Mouse (Mus musculus) gastrocnemius, postnatal 4 days (tissue): ENCODE results near the gene Gse1. TPM values are rescaled to one million over a fixed set of nuclear protein-coding genes. Genes with fewer than 3 reads are reported as not detected.

Experiments
- DNase-seq, 2 experiments: peaks; one replicate each; pipeline ENCODE4 v3.0.0; 2021 to 2022; ENCODE audit warnings: low spot score in 2 of 2, mixed read lengths in 2 of 2
- total RNA-seq, 2 experiments: library from RNA; stranded (reverse); gene quantifications; 2 replicates each; pipeline ENCODE4 v1.2.3; 2021

Gse1 gene
- total RNA-seq, 2 experiments from 2014 or later, result 45.9 to 48.7 TPM

DNA sequence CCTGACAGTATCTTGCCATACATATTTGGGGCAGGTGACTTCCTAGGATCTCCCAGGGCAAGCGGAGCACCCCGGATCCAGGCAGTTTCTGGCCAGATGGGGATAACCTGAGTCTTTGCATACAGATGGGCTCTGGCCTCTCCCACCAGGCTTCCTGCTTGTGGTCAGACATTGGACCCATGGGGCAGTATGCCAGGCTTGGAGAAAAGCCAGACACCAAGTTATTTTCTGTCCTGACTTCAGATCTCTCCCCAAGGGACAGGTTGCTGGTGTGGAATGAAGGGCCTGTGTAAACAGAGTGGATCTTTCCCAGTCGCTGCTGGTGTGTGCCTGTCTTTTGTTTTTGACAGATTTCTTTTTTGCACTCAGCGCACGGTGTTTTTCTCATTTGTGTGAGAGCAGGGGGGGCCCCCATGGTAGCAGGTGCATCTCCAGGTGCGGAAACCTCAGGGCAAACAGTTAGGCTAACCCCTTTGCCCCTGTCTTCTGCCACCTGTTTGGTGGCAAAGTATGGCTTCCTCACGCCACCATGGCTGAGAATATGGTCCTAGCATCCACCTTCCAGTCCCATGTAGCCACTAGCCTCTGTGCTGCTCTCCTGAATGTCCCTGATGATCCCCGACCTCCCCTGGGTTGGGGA lies 315.3 kb downstream of the Gse1 start:
- DNase-seq, result no peak

DNA sequence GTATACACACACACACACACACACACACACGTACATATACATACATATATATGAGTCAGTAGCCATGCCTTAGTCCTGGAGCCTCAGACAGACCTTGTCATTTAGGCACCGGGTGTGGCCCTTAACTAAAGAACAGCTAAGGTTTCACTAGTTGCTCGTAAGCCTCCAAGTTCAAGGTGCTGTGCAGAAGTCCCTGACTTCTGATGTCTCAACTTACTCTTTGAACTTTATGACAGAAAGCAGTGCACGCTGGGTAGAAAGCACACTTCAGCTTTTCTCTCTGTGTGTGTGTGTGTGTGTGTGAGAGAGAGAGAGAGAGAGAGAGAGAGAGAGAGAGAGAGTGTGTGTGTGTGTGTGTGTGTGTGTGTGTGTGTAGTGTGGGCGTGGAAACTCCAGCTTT lies 315.9 kb downstream of the Gse1 start:
- no peak for DNase-seq

DNA sequence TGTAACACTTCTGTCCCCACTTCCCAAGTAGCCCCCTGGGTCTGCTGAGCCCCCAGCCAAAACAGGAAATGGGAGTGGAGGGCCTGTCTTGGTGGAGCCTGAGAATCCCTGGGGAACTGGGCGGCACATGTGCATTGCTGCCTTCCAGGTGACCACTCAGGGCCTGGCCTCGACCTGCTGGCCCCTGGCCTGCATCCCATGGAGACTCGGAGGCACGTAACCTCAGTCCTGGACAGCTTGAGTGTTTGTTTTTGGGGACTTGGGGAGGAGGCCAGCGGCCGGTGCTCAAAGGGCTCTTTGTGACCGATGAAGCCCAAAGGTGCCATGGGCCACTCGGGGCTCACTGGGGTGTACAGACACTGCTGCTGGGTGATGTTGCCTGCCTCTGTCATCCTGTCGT lies 319.3 kb downstream of the Gse1 start:
- no peak for DNase-seq

DNA sequence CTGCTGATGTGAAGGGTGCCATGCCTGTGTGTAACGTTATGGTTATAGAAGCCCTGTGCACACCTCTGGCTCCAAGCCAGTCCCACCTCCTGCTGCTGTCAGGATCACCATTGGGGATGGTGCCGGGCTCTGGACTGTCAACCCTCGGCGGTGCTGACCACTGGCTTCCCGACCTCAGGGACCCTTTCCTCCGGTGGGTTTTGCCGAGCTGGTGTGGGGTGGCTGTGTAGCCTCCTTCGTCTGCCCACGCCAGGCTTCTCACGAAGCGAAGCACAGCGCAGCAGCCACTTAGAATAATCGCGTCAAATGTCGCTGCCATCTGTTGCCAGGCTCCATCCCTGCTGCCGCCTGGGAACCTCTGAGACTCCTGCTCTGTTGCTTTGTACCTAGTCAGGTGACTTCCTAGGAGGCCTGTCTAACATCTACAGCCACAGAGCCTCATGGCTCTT lies 320.1 kb downstream of the Gse1 start:
- DNase-seq, result no peak

DNA sequence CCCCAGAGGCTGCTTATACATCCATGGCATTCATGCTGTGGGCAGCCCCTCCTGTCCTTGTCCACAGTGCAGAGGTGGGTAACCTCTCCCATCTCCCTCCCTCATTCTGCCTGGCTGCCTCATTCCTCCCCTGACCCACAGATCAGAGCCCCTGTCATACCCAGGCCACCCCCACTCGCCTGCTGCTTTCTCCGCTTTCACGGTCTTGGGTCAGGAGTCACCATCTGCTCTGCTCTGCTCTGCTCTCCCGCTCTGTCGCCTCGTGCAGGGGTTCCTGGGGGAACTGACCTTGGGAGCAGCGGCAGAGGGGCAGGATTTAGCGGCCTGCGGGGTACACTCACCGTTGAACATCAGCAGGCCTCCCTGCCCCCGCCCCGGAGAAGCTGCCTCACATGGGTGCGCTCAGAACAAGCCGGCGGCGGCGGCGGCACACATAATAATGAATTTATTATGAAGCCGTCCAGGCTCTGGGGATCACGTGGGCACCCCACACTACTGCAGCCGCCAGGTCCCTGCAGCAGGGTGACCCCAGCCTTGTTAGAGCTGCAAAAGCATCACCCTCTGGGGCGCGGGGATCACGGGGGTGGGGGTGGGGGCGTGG lies 321.2 kb downstream of the Gse1 start:
- no peak for DNase-seq

DNA sequence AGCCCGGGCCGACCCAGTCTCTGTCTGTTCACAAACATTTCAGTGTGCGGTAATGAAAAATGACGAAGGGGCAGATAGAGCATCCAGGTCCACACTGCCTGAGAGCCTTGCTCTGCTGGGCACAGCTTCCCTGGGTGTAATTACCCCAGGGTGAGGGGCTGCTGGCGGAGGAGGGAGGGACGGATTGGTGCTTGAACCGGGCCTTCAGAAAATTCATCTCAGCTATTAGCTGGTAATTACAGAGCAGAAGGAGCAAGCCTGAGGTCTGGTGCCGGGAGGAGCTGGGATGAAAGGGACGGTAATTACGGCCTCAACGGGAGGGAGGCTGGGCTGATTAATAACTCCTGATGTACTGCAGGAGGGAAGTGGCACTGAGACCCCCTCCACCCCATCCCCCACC lies 321.7 kb downstream of the Gse1 start:
- DNase-seq, result no peak

DNA sequence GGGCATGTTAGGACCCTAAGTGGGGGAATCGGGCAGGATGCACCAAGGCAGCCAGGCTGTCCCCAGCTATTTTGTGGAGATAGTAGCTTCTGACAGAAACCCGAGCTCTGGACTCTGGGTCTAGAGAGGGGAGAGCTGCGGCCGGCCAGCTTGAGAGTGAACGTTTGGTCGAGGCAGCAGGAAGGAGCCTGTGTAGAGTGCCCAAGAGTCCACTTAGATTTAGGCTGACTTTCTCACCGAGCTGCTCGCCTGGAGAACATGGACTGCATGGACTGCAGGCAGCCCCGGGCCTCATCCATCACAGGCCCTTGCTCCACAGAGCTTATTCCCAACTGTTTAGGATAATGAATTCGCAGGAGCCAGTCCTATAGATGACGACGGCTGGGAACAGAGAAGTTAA lies 322.2 kb downstream of the Gse1 start:
- DNase-seq, result no peak

DNA sequence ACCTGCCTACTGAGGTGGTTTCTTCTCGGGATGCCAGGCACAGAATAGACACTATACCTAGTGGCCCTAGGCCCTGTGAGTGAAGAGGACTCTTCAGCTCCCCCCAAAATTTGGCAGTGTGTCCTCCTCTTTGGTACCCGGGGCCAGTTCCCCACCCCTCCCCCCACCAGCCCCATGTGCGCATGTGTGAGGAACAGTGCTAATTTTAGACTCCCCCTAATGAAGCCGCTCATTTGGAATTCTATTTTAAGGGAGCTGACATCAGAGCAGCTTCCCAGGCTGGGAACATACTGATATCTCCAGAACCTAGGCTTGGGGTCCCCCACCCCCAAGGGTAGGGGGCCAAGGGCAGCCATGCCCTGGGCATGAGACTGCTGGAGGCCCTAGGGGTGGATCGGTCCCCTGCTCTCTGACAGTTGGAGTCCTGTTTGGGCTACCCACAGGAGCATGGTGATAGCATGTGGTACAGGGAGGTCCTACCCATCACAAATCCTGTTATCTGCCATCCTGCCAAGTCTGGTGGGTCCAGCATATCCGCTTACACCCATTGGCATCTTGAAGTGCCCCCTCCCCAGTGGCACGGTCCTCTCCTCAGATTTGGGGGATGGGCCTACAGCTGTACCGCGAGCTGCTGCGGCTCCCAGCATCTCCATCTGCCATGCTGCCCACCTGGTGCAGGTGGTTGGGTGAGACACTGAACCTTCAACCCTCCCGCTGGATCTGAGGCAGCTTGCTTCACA lies 322.9 kb downstream of the Gse1 start:
- DNase-seq, result no peak

DNA sequence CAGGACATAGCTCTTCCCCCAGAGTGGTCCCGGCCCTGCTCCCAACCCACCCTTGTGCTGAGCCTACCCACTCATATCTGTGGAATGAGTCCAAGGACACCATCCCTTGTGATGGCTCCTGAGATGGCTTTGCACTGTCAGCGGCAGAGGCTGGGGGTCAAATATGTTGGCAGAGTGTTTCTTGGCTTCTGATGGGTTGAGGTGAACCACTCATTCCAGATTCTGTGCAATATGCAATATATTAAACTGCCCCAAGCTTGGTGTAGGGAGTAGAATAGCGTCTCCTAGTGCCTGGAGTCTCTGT lies 323.4 kb downstream of the Gse1 start:
- no peak for DNase-seq

DNA sequence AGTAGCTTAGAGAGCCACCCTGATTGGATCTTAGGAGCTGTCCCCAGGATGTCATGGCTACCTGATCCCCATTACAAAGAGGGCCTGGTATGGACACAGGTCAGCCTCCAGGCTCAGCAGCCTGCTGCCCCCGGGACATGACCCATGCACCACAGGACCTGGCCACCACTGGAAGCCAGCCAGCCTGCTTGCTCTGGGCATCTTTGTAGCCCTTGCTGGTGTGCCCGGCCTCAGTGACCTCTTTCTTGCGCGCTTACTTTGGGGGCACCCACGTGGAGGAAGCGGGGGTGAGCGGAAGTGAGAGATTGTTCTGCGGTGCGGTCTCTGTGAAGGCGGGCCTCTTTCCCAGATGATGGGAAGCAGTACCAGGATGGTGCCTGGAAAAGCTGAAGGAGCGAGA lies 324.3 kb downstream of the Gse1 start:
- DNase-seq, result no peak

DNA sequence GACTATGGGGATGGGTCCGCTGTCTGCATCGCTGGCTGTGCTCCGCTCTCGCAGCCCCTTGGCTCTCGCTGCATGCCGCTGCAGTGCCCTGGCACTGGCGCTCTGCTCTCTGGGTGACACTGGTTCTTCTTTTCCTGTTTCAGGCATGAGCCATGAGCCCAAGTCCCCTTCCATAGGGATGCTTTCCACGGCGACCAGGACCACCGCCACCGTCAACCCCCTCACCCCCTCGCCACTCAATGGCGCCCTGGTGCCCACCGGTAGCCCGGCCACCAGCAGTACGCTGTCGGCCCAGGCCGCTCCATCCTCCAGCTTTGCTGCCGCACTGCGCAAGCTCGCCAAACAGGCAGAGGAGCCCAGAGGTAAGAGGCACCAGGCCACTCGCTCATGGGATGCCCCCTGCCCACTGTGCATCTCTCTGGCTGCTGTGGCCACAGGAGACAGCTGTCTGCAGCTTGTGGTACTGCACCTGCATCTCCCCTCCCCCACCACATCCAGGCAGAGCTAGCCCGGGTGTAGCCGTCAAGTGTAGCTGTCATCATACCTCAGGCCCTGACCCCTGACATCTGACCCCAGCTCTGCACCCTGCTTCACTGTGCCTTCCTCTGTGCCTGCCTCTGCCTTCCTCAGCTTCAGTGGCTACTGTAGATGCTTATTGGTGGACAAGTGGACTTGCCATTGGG lies 325.3 kb downstream of the Gse1 start:
- DNase-seq, result no peak

DNA sequence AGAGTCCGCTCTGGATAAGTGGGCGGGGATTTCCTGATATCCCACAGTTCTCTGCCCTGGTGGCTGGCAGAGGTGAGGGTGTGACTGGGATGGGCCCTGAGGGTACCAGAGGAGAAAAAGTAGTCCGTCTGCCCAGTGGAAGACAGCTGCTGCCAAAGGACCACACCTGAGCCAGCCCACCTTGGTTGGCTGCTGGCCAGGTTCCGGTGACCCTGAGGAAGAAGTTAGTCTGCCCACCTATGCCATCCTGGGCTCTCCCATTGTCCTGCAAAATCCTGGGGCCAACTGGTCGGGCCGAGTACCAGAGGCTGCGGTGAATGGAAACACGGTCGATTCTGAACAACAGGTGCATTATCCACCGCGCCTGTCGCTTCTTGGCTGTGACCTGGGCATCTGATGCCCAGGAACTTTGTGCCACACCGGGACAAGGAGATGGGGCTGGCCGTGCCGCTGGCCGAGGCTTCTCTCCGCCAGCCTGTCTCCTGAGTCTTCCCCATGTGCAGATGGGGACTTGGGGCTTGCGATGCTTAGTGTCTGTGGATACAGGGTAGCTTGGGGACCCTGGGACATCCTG lies 326.3 kb downstream of the Gse1 start:
- DNase-seq, result no peak

DNA sequence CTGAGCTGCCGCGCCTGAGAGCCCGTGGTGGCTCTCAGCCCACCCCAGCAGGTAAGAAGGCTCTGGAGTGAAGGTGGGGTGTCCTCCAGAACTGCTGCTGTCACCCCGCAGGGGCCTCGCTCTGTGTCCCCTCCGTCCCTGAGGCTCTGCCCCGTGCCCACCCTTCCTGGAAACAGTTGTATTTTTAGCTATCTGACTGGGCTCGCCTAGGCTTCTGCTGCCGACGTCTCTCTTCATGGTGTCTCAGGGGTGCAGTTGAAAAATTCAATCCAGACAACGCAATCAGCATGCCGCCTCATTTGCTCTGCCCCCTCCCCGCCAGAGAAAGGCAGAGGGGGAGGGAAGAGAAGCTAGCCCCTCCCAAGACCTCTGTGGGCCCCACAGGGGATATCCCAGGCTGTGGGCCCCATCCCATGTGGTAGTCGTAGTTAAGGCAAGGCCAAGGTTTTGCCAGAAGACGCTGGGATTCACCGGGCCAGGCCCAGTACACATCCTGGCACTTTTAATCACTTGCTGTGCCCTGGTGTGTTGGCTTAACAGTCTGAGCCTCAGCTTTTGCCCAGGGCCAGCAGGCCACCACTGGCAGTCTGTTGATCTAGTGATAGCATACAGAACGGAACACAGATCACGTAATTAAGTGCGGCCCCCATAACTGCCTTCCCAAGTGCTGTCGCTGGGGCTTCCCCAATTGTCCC lies 328.1 kb downstream of the Gse1 start:
- no peak for DNase-seq

DNA sequence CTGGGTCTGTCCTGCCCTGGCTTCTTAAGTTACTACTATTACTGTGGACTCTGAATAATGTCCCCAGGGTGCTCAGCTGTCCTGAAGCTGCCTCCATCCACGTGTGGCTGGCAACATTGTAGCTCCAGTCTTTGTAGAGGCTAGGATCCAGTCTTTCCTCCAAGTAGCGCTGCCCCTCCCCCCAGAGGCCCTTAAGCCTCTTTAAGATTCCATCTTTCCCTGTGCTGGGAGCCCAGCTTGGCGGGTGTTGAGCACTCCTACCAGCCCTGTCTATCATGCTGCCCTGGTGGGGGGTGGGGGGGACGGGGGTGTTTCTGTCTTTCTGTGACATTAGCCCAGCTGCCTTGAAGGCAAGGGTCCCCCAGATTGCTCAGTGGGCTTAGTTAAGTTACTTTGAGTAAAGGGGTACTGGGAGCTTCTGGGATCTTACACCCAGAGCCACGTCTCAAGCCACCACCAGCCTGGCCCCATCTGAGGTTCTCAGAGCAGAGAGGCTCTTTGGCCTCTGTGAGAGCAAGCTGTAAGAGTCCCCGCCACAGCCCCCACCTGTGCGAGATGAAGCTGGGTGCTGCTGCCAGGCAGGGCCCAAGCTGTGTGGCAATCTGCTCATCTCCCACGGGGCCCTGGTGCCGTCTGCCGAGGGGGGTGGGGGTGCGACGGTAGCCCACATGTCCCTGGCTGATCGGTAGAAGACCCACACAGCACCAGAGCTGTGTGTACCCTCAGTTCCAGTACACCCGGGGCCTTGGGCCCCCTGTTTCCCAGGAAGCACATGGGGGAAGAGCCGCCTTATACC lies 329.1 kb downstream of the Gse1 start:
- DNase-seq, result no peak

DNA sequence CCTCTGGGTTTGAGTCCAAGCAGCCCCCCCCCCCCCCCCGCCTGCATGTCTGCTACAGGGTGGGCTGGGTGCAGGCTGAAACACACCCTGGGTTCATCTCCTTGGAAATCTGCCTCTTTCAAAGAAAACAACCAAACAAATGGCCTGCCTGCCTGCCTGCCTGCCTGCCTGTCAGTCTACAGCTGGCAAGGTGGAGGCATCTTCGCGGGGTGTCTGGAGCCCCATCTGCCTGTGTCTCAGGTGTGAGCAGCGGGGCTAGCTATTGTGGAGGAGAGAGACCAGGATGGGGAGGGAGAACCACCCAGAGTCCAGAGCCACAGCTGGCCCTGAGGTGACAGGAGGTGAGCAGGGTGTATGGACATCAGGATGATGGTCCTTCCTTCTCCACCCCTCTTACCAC lies 329.9 kb downstream of the Gse1 start:
- DNase-seq, result no peak

DNA sequence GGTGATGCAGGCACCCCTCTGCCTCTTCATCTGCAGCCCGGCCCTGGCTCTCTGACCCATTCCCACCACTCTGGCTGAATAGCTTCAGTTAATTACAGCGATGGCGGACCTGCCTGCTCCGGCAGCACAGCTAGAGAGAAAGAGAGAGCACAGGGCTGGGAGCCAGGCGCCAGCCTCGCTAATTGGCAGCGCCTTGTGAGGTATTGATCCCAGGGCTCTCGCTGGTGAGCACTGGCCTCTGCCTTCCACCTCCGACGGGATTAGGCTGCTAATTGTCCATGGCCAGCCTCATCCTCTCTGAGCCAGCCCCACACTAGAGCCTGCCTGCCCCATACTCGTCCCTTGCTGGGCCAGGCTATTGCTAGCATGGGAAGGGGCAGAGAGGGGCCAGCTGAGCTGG lies 331.4 kb downstream of the Gse1 start:
- DNase-seq, result no peak

DNA sequence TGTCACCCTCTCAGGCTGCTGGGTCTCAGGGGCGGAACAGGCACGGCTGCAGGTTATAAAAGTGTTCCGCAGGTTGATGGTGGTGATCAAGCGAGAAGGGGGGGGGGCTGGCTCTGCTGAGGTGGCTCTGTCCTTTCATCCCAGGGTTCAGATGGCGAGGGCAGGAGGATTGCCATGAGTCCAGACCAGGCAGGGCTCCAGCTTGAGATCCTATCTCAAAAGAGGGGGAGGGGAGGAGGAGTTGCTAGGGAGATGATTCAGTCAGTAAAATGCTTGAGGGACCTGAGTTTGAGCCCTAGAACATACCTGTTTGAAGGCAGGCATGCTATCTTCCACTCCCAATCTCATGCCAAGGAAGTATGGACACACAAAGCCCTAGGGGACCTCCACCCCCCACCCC lies 332.3 kb downstream of the Gse1 start:
- no peak for DNase-seq

DNA sequence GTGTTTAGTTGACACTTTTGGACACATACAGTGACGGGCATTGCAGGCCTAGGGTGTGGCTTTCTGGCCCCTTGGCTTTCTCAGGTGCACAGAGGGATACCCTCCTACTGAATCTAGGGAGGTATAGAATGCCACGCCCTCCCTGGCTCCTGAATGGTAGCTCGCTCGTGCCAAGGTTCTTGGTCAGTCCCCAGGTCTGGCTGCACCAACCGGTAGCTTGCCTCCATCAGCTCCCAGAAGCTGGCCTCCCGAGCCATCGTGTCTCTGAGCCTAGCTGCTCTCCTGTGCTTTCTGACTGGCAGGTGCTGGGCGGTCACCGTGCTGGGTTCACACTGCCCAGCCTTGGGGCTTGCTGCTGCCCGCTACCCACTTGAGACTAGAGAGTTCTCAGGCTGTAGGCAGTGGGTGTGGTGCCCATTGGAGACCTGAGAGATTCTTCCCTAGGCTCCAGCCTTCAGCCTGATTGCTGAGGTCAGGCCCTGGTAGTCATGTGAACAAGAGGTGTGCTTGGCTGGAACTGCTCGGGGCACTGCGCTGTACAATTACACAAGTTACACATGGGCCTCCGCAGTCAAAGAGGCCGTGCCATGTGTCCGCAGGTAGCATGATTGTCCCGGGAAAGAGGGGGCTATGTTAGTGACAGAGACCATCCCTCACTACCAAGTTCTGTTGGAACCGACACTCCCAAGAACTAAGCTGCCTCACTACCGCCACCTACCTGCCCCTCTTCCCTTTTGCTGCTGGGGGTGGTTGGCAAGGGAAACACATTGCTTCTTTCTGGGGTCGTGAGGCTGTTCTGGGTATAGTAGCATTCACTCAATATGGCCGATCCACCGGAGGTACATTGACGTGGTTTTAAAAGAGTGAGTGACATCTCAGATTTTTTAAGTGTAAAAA lies 333.5 kb downstream of the Gse1 start:
- DNase-seq, result no peak

DNA sequence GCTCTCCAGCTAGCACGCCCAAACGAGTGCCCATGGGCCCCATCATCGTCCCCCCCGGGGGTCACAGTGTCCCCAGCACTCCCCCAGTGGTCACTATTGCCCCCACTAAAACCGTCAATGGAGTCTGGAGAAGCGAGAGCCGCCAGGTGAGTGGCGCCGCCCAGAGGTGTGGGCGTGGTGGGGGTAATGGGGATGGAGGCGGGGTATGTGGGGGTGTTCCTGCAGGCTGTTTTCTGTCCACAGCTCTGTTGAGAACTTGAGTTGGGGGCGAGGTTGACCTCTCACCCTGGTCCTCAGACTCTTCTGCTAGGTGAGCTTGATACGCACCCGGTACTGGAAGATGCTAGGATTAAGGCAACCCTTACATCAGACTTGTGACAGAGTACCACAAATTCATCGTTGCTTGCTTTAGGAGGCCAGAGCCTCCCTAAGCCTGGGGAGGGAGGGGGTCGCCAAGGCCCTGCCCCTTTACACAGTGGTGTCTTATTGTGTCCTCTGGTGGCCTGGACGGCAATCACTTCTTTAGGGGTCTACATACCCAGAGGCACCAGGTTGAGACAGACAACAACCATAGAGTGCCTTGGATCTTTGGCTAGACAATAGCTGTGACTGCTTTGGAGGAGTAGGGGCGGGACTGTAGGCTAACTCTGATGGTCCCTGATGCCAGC lies 334.6 kb downstream of the Gse1 start:
- DNase-seq, result no peak
